ENCODE assay signal across 8 mouse cellular contexts in genomic region chr12:69556221-69556861, GRCm38 (mm10). TPM values are rescaled to one million over a fixed set of nuclear protein-coding genes. Genes with fewer than 3 reads are reported as not detected.
DNase-seq lines count a peak whose midpoint lies in the region; ATAC-seq and TF ChIP-seq lines count a peak whose summit lies in the region.

No protein-coding gene starts in this region.

- H3K36me3 ChIP-seq in testis, adult 2 months (ENCODE audit: control insufficient read depth, insufficient read depth, low read length): no peaks in the 10 kb centered on the region
- no peaks in the 10 kb centered on the region for H3K36me3 ChIP-seq in hindbrain, embryonic 15.5 days
- H3K36me3 ChIP-seq in liver, postnatal 0 days (replicated peaks; ENCODE audit: insufficient read depth, low read length): no peaks in the 10 kb centered on the region
- no peaks in the 10 kb centered on the region for H3K36me3 ChIP-seq in heart, embryonic 12.5 days

- no peak for TF ChIP-seq POLR2A in testis, adult 2 months (IDR thresholded peaks at IDR 0.05; ENCODE audit: control insufficient read depth, low read depth, low read length)

- H3K9me3 ChIP-seq in hindbrain, embryonic 15.5 days: no peaks in the 10 kb centered on the region
- H3K9me3 ChIP-seq in liver, postnatal 0 days (ENCODE audit: low read length): no peaks in the 10 kb centered on the region
- H3K9me3 ChIP-seq in heart, embryonic 12.5 days (replicated peaks): peaks cover 18% of the 10 kb centered on the region

- no peaks in the 10 kb centered on the region for H3K4me1 ChIP-seq in testis, adult 2 months (ENCODE audit: control insufficient read depth, insufficient read depth, low read length)
- H3K4me1 ChIP-seq in hindbrain, embryonic 15.5 days (replicated peaks): peaks cover 5% of the 10 kb centered on the region
- peaks cover 3% of the 10 kb centered on the region; the same call in 1 of the 2 replicates for H3K4me1 ChIP-seq in liver, postnatal 0 days (ENCODE audit: insufficient read depth)
- H3K4me1 ChIP-seq in heart, embryonic 12.5 days (replicated peaks): 0 out of 2 replicates have a peak, but pooled peaks cover 3% of the 10 kb centered on the region

- H3K27me3 ChIP-seq in testis, adult 2 months (ENCODE audit: control insufficient read depth, insufficient read depth, low read length): no peaks in the 10 kb centered on the region
- H3K27me3 ChIP-seq in hindbrain, embryonic 15.5 days: no peaks in the 10 kb centered on the region
- no peaks in the 10 kb centered on the region for H3K27me3 ChIP-seq in liver, postnatal 0 days (ENCODE audit: insufficient read depth, low read length)
- H3K27me3 ChIP-seq in heart, embryonic 12.5 days (replicated peaks): no peaks in the 10 kb centered on the region

- no peak for TF ChIP-seq EP300 in liver, postnatal 0 days (IDR thresholded peaks at IDR 0.05; ENCODE audit: low read depth)

- no peak for TF ChIP-seq CTCF in testis, adult 2 months (IDR thresholded peaks at IDR 0.05; ENCODE audit: control insufficient read depth, insufficient read depth, insufficient replicate concordance, low read depth, low read length)
- no peak for TF ChIP-seq CTCF in liver, postnatal 0 days (IDR thresholded peaks at IDR 0.05; ENCODE audit: low read depth)

- no peak overlapping the region for H3K4me3 ChIP-seq in testis, adult 2 months (ENCODE audit: control insufficient read depth, low read depth, low read length)
- H3K4me3 ChIP-seq in hindbrain, embryonic 15.5 days: no peak overlapping the region
- H3K4me3 ChIP-seq in liver, postnatal 0 days (ENCODE audit: low read depth, low read length): no peak overlapping the region
- H3K4me3 ChIP-seq in heart, embryonic 12.5 days: no peak overlapping the region

- peak; percentile 61; the same call in 1 of the 2 replicates for ATAC-seq in hindbrain, embryonic 15.5 days (ENCODE audit: low FRiP score, low read depth)
- peak; percentile 85 for ATAC-seq in liver, postnatal 0 days
- ATAC-seq in heart, embryonic 12.5 days (ENCODE audit: insufficient number of reproducible peaks, low FRiP score): no peak

- no peak for DNase-seq in testis, postnatal 14 days (ENCODE audit: low spot score)
- no peak for DNase-seq in liver, postnatal 0 days
- peak; percentile 84 for DNase-seq in yolk sac, embryonic 10.5 days (ENCODE audit: low spot score)
- DNase-seq in ovary, adult 18-20 months (ENCODE audit: low spot score): no peak
- no peak for DNase-seq in ovary, postnatal 10 days (ENCODE audit: low spot score)

- peak overlapping the region; percentile 22 for H3K27ac ChIP-seq in testis, adult 2 months (ENCODE audit: control insufficient read depth, insufficient read depth, low read depth, low read length)
- peak overlapping the region; percentile 32 for H3K27ac ChIP-seq in hindbrain, embryonic 15.5 days (replicated peaks)
- peak overlapping the region; percentile 80 for H3K27ac ChIP-seq in liver, postnatal 0 days (ENCODE audit: low read depth)
- H3K27ac ChIP-seq in heart, embryonic 12.5 days (ENCODE audit: poor library complexity, severe bottlenecking): no peak overlapping the region

- no peak overlapping the region for H3K9ac ChIP-seq in hindbrain, embryonic 15.5 days
- H3K9ac ChIP-seq in liver, postnatal 0 days (replicated peaks): 0 out of 2 replicates have a peak overlapping the region, but pooled peaks have one; percentile 5
- H3K9ac ChIP-seq in heart, embryonic 12.5 days: no peak overlapping the region

- 56% methylated on average over 6 of the region's 6 CpGs for WGBS in hindbrain, embryonic 15.5 days
- 58% methylated on average over 6 of the region's 6 CpGs for WGBS in liver, postnatal 0 days (ENCODE audit: insufficient replicate concordance)
- 58% methylated on average over 6 of the region's 6 CpGs for WGBS in heart, embryonic 12.5 days

- no peak overlapping the region for H3K4me2 ChIP-seq in hindbrain, embryonic 15.5 days
- no peak overlapping the region for H3K4me2 ChIP-seq in liver, postnatal 0 days (ENCODE audit: low read depth, low read length)
- no peak overlapping the region for H3K4me2 ChIP-seq in heart, embryonic 12.5 days

RNA-seq across cellular contexts. Expression of gene Vcpkmt, which starts 26.5 kb away (rescaled TPM):
- 4.3 and 4.6 TPM in 2 replicates for polyA plus RNA-seq in testis, adult 2 months (2012; rRNA removed)
- 24.8 and 25.3 TPM in 2 replicates for polyA plus RNA-seq in hindbrain, embryonic 15.5 days (2015; fragmentation: Nextera tagmentation; extraction: Ambion mirVana)
- 7.0 and 9.1 TPM in 2 replicates for polyA plus RNA-seq in liver, postnatal 0 days (2015; fragmentation: Nextera tagmentation; extraction: Ambion mirVana)
- polyA plus RNA-seq in heart, embryonic 12.5 days (2016; fragmentation: Nextera tagmentation; extraction: Ambion mirVana): 19.2 and 21.4 TPM in 2 replicates
